Mouse (Mus musculus) embryonic facial prominence, embryonic 15.5 days (tissue): ENCODE results near the gene Cyba. TPM values are rescaled to one million over a fixed set of nuclear protein-coding genes. Genes with fewer than 3 reads are reported as not detected.

ENCODE experiments used
- ATAC-seq: fragments of 200-750 bp; cut with Nextera tagmentation; 2 replicates; pipeline ENCODE4 v1.8.0; 2017; ENCODE audit warnings: low read depth, moderate TSS enrichment; ENCODE audit not compliant: insufficient number of reproducible peaks, low FRiP score, low TSS enrichment
- H3K27ac ChIP-seq: fragments of 300-500 bp; sonication (generic); replicated peaks from 2 replicates; pipeline ENCODE4 v1.5.1; 2015; ENCODE audit warnings: mild to moderate bottlenecking, inconsistent platforms
- H3K27me3 ChIP-seq: fragments of 300-500 bp; sonication (generic); 2 replicates; pipeline ENCODE4 v1.6.1; 2015; ENCODE audit warnings: inconsistent platforms
- H3K36me3 ChIP-seq: fragments of 300-500 bp; sonication (generic); 2 replicates; pipeline ENCODE4 v1.6.1; 2015; ENCODE audit warnings: mild to moderate bottlenecking, inconsistent platforms
- H3K4me1 ChIP-seq: fragments of 300-500 bp; sonication (generic); 2 replicates; pipeline ENCODE4 v1.6.1; 2015; ENCODE audit warnings: inconsistent platforms
- H3K4me2 ChIP-seq: fragments of 300-500 bp; sonication (generic); replicated peaks from 2 replicates; pipeline ENCODE4 v1.6.1; 2015; ENCODE audit warnings: mild to moderate bottlenecking, inconsistent platforms
- H3K4me3 ChIP-seq: fragments of 300-500 bp; sonication (generic); replicated peaks from 2 replicates; pipeline ENCODE4 v1.5.1; 2015; ENCODE audit warnings: mild to moderate bottlenecking, inconsistent platforms
- H3K9ac ChIP-seq: fragments of 300-500 bp; sonication (generic); 2 replicates; pipeline ENCODE4 v1.6.1; 2015; ENCODE audit warnings: inconsistent platforms
- H3K9me3 ChIP-seq: fragments of 300-500 bp; sonication (generic); replicated peaks from 2 replicates; pipeline ENCODE4 v1.6.1; 2016; ENCODE audit warnings: inconsistent platforms
- WGBS: fragments of 180-500 bp; shearing (Covaris S2); methylation state at CpG from one replicate; pipeline ENCODE4 v1.1.7; 2015; 5-methylcytosine and 5-hydroxymethylcytosine counted together
- polyA plus RNA-seq: library from polyadenylated mRNA; unstranded; fragments of >200 nt; fragmentation: Nextera tagmentation; extraction: Ambion mirVana; gene quantifications from 2 replicates; pipeline ENCODE4 v1.2.1, GENCODE M21; 2015

Gene Cyba
- 173 and 186 TPM in 2 replicates for polyA plus RNA-seq

- Histone ChIP-seq H3K27ac (peak within 1 kb of the TSS; percentile 51), H3K27me3 (no peaks in the 10 kb centered on the region), H3K4me1 (peaks cover 17% of the 10 kb centered on the region), H3K36me3 (peaks cover 33% of the 10 kb centered on the region), H3K9ac (peak within 1 kb of the TSS; percentile 58), H3K9me3 (no peaks in the 10 kb centered on the region), H3K4me2 (peak within 1 kb of the TSS; percentile 92), H3K4me3 (peak within 1 kb of the TSS; percentile 63)
- peak; percentile 82 for ATAC-seq
- WGBS: 4% methylated on average over 45 of the region's 45 CpGs
These were observed at the start of gene Cyba for GRCm38 (mm10) chr8:122432443-122433268. Cyba (minus strand) TSS chr8:122432930.

GRCm38 (mm10) chr8:122482448-122482847 is 49.7 kb upstream of the Cyba start:
- WGBS: 92% methylated on average over 8 of the region's 8 CpGs
- Histone ChIP-seq H3K36me3 (peaks cover 98% of the 10 kb centered on the region), H3K4me1 (peaks cover under 1% of the 10 kb centered on the region), H3K4me2 (no peak overlapping the region), H3K9ac (no peak overlapping the region), H3K9me3 (0 out of 2 replicates have a peak, but pooled peaks cover 3% of the 10 kb centered on the region), H3K4me3 (no peak overlapping the region), H3K27ac (no peak overlapping the region), H3K27me3 (no peaks in the 10 kb centered on the region)
- ATAC-seq: no peak

GRCm38 (mm10) chr8:122475580-122476320 is 43.0 kb upstream of the Cyba start, which contains the start of the genes Rnf166 and Ctu2:
Rnf166 (minus strand) TSS chr8:122476064.
Ctu2 (plus strand) TSS chr8:122476143.
- Histone ChIP-seq H3K27me3 (no peaks in the 10 kb centered on the region), H3K9ac (peak within 1 kb of the TSS; percentile 94), H3K27ac (peak within 1 kb of the TSS; percentile 80), H3K4me2 (peak within 1 kb of the TSS; percentile 90), H3K4me3 (peak within 1 kb of the TSS; percentile 99), H3K4me1 (peaks cover 31% of the 10 kb centered on the region), H3K36me3 (peaks cover 44% of the 10 kb centered on the region), H3K9me3 (no peaks in the 10 kb centered on the region)
- peak; percentile 91 for ATAC-seq
- under 1% methylated on average over 100 of the region's 103 CpGs for WGBS

GRCm38 (mm10) chr8:122474951-122475560 is 42.3 kb upstream of the Cyba start:
- Histone ChIP-seq H3K4me3 (peak overlapping the region; percentile 99), H3K4me1 (peaks cover 31% of the 10 kb centered on the region), H3K9ac (peak overlapping the region; percentile 94), H3K36me3 (peaks cover 44% of the 10 kb centered on the region), H3K27ac (peak overlapping the region; percentile 80; the same call in 1 of the 2 replicates), H3K4me2 (peak overlapping the region; percentile 90), H3K27me3 (no peaks in the 10 kb centered on the region), H3K9me3 (no peaks in the 10 kb centered on the region)
- WGBS: 6% methylated on average over 16 of the region's 16 CpGs
- peak; percentile 8; the same call in 1 of the 2 replicates for ATAC-seq

- Histone ChIP-seq H3K9ac (no peak overlapping the region), H3K4me1 (peaks cover 31% of the 10 kb centered on the region), H3K36me3 (peaks cover 36% of the 10 kb centered on the region), H3K9me3 (no peaks in the 10 kb centered on the region), H3K4me2 (no peak overlapping the region), H3K27me3 (no peaks in the 10 kb centered on the region), H3K27ac (no peak overlapping the region), H3K4me3 (no peak overlapping the region)
- ATAC-seq: no peak
- 84% methylated on average over 8 of the region's 8 CpGs for WGBS
These were observed 41.2 kb upstream of the Cyba start for GRCm38 (mm10) chr8:122473911-122474421.

GRCm38 (mm10) chr8:122470691-122471090 is 38.0 kb upstream of the Cyba start:
- no peak for ATAC-seq
- WGBS: 76% methylated on average over 5 of the region's 5 CpGs
- H3K27ac ChIP-seq: no peak overlapping the region
- no peaks in the 10 kb centered on the region for H3K27me3 ChIP-seq
- H3K9me3 ChIP-seq: no peaks in the 10 kb centered on the region
- H3K9ac ChIP-seq: no peak overlapping the region
- no peak overlapping the region for H3K4me2 ChIP-seq
- H3K4me3 ChIP-seq: no peak overlapping the region
- H3K36me3 ChIP-seq: peaks cover 44% of the 10 kb centered on the region
- H3K4me1 ChIP-seq: peaks cover 19% of the 10 kb centered on the region

- Histone ChIP-seq H3K4me2 (no peak overlapping the region), H3K4me1 (peaks cover 15% of the 10 kb centered on the region), H3K9ac (no peak overlapping the region), H3K27ac (no peak overlapping the region), H3K4me3 (no peak overlapping the region), H3K27me3 (no peaks in the 10 kb centered on the region), H3K36me3 (peaks cover 51% of the 10 kb centered on the region), H3K9me3 (no peaks in the 10 kb centered on the region)
- ATAC-seq: 0 out of 2 replicates have a peak, but pooled peaks have one; percentile 22
- WGBS: 87% methylated on average over 10 of the region's 10 CpGs
These were observed 37.2 kb upstream of the Cyba start for GRCm38 (mm10) chr8:122469965-122470364.

GRCm38 (mm10) chr8:122469407-122469806 is 36.7 kb upstream of the Cyba start:
- H3K4me3 ChIP-seq: no peak overlapping the region
- H3K9me3 ChIP-seq: no peaks in the 10 kb centered on the region
- no peak for ATAC-seq
- H3K4me2 ChIP-seq: no peak overlapping the region
- no peak overlapping the region for H3K9ac ChIP-seq
- no peaks in the 10 kb centered on the region for H3K27me3 ChIP-seq
- 79% methylated on average over 6 of the region's 6 CpGs for WGBS
- H3K4me1 ChIP-seq: peaks cover 9% of the 10 kb centered on the region
- peaks cover 51% of the 10 kb centered on the region for H3K36me3 ChIP-seq
- H3K27ac ChIP-seq: no peak overlapping the region

GRCm38 (mm10) chr8:122467816-122468215 is 35.1 kb upstream of the Cyba start:
- no peaks in the 10 kb centered on the region for H3K9me3 ChIP-seq
- H3K36me3 ChIP-seq: peaks cover 46% of the 10 kb centered on the region

GRCm38 (mm10) chr8:122464985-122465384 is 32.3 kb upstream of the Cyba start:
- no peaks in the 10 kb centered on the region for H3K9me3 ChIP-seq
- H3K4me3 ChIP-seq: no peak overlapping the region
- H3K36me3 ChIP-seq: peaks cover 35% of the 10 kb centered on the region
- 60% methylated on average over 7 of the region's 7 CpGs for WGBS
- no peak overlapping the region for H3K4me2 ChIP-seq
- H3K9ac ChIP-seq: no peak overlapping the region
- no peak for ATAC-seq
- H3K4me1 ChIP-seq: peaks cover 19% of the 10 kb centered on the region
- no peak overlapping the region for H3K27ac ChIP-seq
- peaks cover 30% of the 10 kb centered on the region for H3K27me3 ChIP-seq

More at GRCm38 (mm10) chr8:122467816-122468215, 35.1 kb upstream of the Cyba start:
- 79% methylated on average over 13 of the region's 13 CpGs for WGBS
- Histone ChIP-seq H3K27ac (no peak overlapping the region), H3K9ac (no peak overlapping the region), H3K4me2 (no peak overlapping the region), H3K4me1 (no peaks in the 10 kb centered on the region), H3K27me3 (peaks cover 4% of the 10 kb centered on the region; the same call in 1 of the 2 replicates), H3K4me3 (no peak overlapping the region)
- ATAC-seq: no peak
